Mouse (Mus musculus) limb, embryonic 12.5 days (tissue): ENCODE measurements around the gene Rab5b. TPM values are rescaled to one million over a fixed set of nuclear protein-coding genes. Genes with fewer than 3 reads are reported as not detected.

Experiments
- polyA plus RNA-seq: library from polyadenylated mRNA; unstranded; fragments of >200 nt; fragmentation: Nextera tagmentation; extraction: Ambion mirVana; gene quantifications from 2 replicates; pipeline ENCODE4 v1.2.1, GENCODE M21; 2016

Rab5b gene
- polyA plus RNA-seq, 1 experiment from 2014 or later, result 72.7 TPM

Other genes starting within 250 kb of the Rab5b start
- 105 and 120 TPM in 2 replicates for gene Smarcc2, start 237.0 kb downstream of the Rab5b start, polyA plus RNA-seq
- 827 and 868 TPM in 2 replicates for gene Myl6, start 202.1 kb downstream of the Rab5b start, polyA plus RNA-seq
- gene Myl6b, start 197.6 kb downstream of the Rab5b start, polyA plus RNA-seq, result 3.2 and 3.4 TPM in 2 replicates
- gene Esyt1, start 170.4 kb downstream of the Rab5b start, polyA plus RNA-seq, result 18.5 and 19.9 TPM in 2 replicates
- 18.1 and 21.4 TPM in 2 replicates for gene Zc3h10, start 148.5 kb downstream of the Rab5b start, polyA plus RNA-seq
- 3,599 and 3,605 TPM in 2 replicates for gene Rpl41, start 147.0 kb downstream of the Rab5b start, polyA plus RNA-seq
- gene Pa2g4, start 130.3 kb downstream of the Rab5b start, polyA plus RNA-seq, result 199 and 206 TPM in 2 replicates
- 15.4 and 16.6 TPM in 2 replicates for gene Erbb3, start 106.6 kb downstream of the Rab5b start, polyA plus RNA-seq
- 753 and 757 TPM in 2 replicates for gene Rps26, start 69.5 kb downstream of the Rab5b start, polyA plus RNA-seq
- gene Ikzf4, start 50.3 kb downstream of the Rab5b start, polyA plus RNA-seq, result 3.4 and 4.0 TPM in 2 replicates
- gene Suox, start 22.2 kb downstream of the Rab5b start, polyA plus RNA-seq, result 14.7 and 16.7 TPM in 2 replicates
- 0.71 and 1.2 TPM in 2 replicates for gene Pmel, start 7.9 kb upstream of the Rab5b start, polyA plus RNA-seq
- gene Cdk2, start 8.8 kb upstream of the Rab5b start, polyA plus RNA-seq, result 147 and 161 TPM in 2 replicates
- gene Dgka, start 48.6 kb upstream of the Rab5b start, polyA plus RNA-seq, result 8.4 and 8.9 TPM in 2 replicates
- gene Pym1, start 51.6 kb upstream of the Rab5b start, polyA plus RNA-seq, result 54.2 and 55.2 TPM in 2 replicates
- 0.36 and 0.50 TPM in 2 replicates for gene Mmp19, start 94.6 kb upstream of the Rab5b start, polyA plus RNA-seq
- gene Dnajc14, start 107.8 kb upstream of the Rab5b start, polyA plus RNA-seq, result 56.4 and 58.0 TPM in 2 replicates
- 22.6 and 23.4 TPM in 2 replicates for gene Tmem198b, start 108.1 kb upstream of the Rab5b start, polyA plus RNA-seq
- gene Sarnp, start 121.1 kb upstream of the Rab5b start, polyA plus RNA-seq, result 241 and 260 TPM in 2 replicates
- gene Ormdl2, start 125.4 kb upstream of the Rab5b start, polyA plus RNA-seq, result 27.9 and 31.6 TPM in 2 replicates
- gene Gdf11, start 195.5 kb upstream of the Rab5b start, polyA plus RNA-seq, result 15.2 and 20.7 TPM in 2 replicates
- gene Cd63, start 204.7 kb upstream of the Rab5b start, polyA plus RNA-seq, result 522 and 547 TPM in 2 replicates
- gene Rdh5, start 226.6 kb upstream of the Rab5b start, polyA plus RNA-seq, result 9.3 and 11.4 TPM in 2 replicates
- gene Bloc1s1, start 227.8 kb upstream of the Rab5b start, polyA plus RNA-seq, result 197 and 202 TPM in 2 replicates
- 1.3 and 1.7 TPM in 2 replicates for gene Itga7, start 237.6 kb upstream of the Rab5b start, polyA plus RNA-seq